Mouse (Mus musculus) CD8-positive naive resting alpha-beta T cell, adult 2 months (primary cell): ENCODE results near the gene Inpp5d.

ENCODE experiments used
- DNase-seq, 2 experiments: peaks; one replicate each; pipeline ENCODE4 v3.0.0; 2022; ENCODE audit warnings: low read depth in 2 of 2, low spot score in 2 of 2

Inpp5d gene

GRCm38 (mm10) chr1:87698010-87698409 lies 77.9 kb downstream of the Inpp5d start:
- DNase-seq, result no peak

- DNase-seq, result no peak
Measured at GRCm38 (mm10) chr1:87699890-87700448, 79.9 kb downstream of the Inpp5d start.

GRCm38 (mm10) chr1:87704230-87704629 lies 84.1 kb downstream of the Inpp5d start:
- DNase-seq, result no peak

- DNase-seq, result no peak
Measured at GRCm38 (mm10) chr1:87706361-87706760, 86.2 kb downstream of the Inpp5d start.

GRCm38 (mm10) chr1:87709020-87709419 lies 88.9 kb downstream of the Inpp5d start:
- no peak for DNase-seq

GRCm38 (mm10) chr1:87709661-87710270 lies 89.7 kb downstream of the Inpp5d start:
- no peak for DNase-seq

- DNase-seq, result no peak
Measured at GRCm38 (mm10) chr1:87711938-87712613, 92.0 kb downstream of the Inpp5d start.

GRCm38 (mm10) chr1:87712614-87712971 lies 92.5 kb downstream of the Inpp5d start:
- no peak for DNase-seq

- no peak for DNase-seq
Measured at GRCm38 (mm10) chr1:87721382-87721781, 101.3 kb downstream of the Inpp5d start.

- no peak for DNase-seq
Measured at GRCm38 (mm10) chr1:87722081-87722480, 102.0 kb downstream of the Inpp5d start.

- DNase-seq, result no peak
Measured at GRCm38 (mm10) chr1:87723351-87723750, 103.2 kb downstream of the Inpp5d start.

- DNase-seq, result no peak
Measured at GRCm38 (mm10) chr1:87729070-87729469, 109.0 kb downstream of the Inpp5d start.

GRCm38 (mm10) chr1:87729850-87730249 lies 109.7 kb downstream of the Inpp5d start:
- DNase-seq, result no peak

GRCm38 (mm10) chr1:87730271-87730670 lies 110.2 kb downstream of the Inpp5d start:
- DNase-seq, result no peak

GRCm38 (mm10) chr1:87733212-87733611 lies 113.1 kb downstream of the Inpp5d start:
- no peak for DNase-seq

GRCm38 (mm10) chr1:87734153-87734552 lies 114.0 kb downstream of the Inpp5d start:
- no peak for DNase-seq

GRCm38 (mm10) chr1:87740584-87741290 lies 120.6 kb downstream of the Inpp5d start:
- DNase-seq, result no peak

- no peak for DNase-seq
Measured at GRCm38 (mm10) chr1:87749360-87749973, 129.4 kb downstream of the Inpp5d start.

GRCm38 (mm10) chr1:87755641-87756470 lies 135.7 kb downstream of the Inpp5d start, which contains the start of gene Atg16l1:
Atg16l1 (plus strand) TSS chr1:87755870.
- DNase-seq, result peak; percentile 90 to 91

GRCm38 (mm10) chr1:87763821-87764220 lies 143.7 kb downstream of the Inpp5d start:
- no peak for DNase-seq

- no peak for DNase-seq
Measured at GRCm38 (mm10) chr1:87765741-87766140, 145.6 kb downstream of the Inpp5d start.
